Mouse (Mus musculus) ES-E14 (cell line): ENCODE measurements around the gene Kdm4b. TPM values are rescaled to one million over a fixed set of nuclear protein-coding genes. Genes with fewer than 3 reads are reported as not detected.

Experiments used
- DNase-seq: peaks from one replicate; pipeline ENCODE4 v3.0.0-alpha.2; 2013; ENCODE audit warnings: low read depth, low spot score
- H3K27ac ChIP-seq: 2 replicates; pipeline ENCODE4 v1.5.1; 2012; ENCODE audit warnings: low read depth, mild to moderate bottlenecking, low read length, moderate library complexity, mixed read lengths; ENCODE audit not compliant: poor library complexity, insufficient read depth, severe bottlenecking
- H3K36me3 ChIP-seq: 2 replicates; pipeline ENCODE4 v1.6.1; 2012; ENCODE audit warnings: mild to moderate bottlenecking, low read length, moderate library complexity, mixed read lengths; ENCODE audit not compliant: control insufficient read depth, poor library complexity, insufficient read depth, severe bottlenecking
- H3K4me1 ChIP-seq, 2 experiments: fragments of 150-350 bp in 1 of 2; sonication (generic) in 1 of 2; 2 replicates each; pipeline ENCODE4 v1.6.1; 2012; ENCODE audit warnings: low read length in 2 of 2, mild to moderate bottlenecking in 1 of 2, mixed read lengths in 1 of 2; ENCODE audit not compliant: control insufficient read depth in 2 of 2, insufficient read depth in 2 of 2, poor library complexity in 1 of 2
- H3K4me3 ChIP-seq, 2 experiments: fragments of 150-350 bp in 1 of 2; sonication (generic) in 1 of 2; 2 replicates each; pipeline ENCODE4 v1.5.1; 2012; ENCODE audit warnings: low read length in 2 of 2, low read depth in 1 of 2, mild to moderate bottlenecking in 1 of 2, mixed read lengths in 1 of 2; ENCODE audit not compliant: insufficient read depth in 1 of 2, poor library complexity in 1 of 2, severe bottlenecking in 1 of 2
- H3K9ac ChIP-seq: 2 replicates; pipeline ENCODE4 v1.6.1; 2012; ENCODE audit warnings: low read depth, mild to moderate bottlenecking, low read length, mixed read lengths; ENCODE audit not compliant: poor library complexity, insufficient read depth, severe bottlenecking
- H3K9me3 ChIP-seq: fragments of 150-350 bp; sonication (generic); 2 replicates; pipeline ENCODE4 v1.6.1; 2012; ENCODE audit warnings: low read depth, mild to moderate bottlenecking, low read length; ENCODE audit not compliant: control insufficient read depth, insufficient read depth
- CHD2 ChIP-seq: IDR thresholded peaks from 2 replicates; pipeline ENCODE4 v1.6.1; 2014; ENCODE audit warnings: mild to moderate bottlenecking, low read depth, low read length, inconsistent platforms
- HCFC1 ChIP-seq: IDR thresholded peaks from 2 replicates; pipeline ENCODE4 v1.6.1; 2012; ENCODE audit warnings: low read length, inconsistent platforms, borderline replicate concordance; ENCODE audit not compliant: insufficient read depth
- MAFK ChIP-seq: IDR thresholded peaks from 2 replicates; pipeline ENCODE4 v1.6.1; 2014; ENCODE audit warnings: mild to moderate bottlenecking, low read depth, low read length, inconsistent platforms; ENCODE audit not compliant: insufficient read depth
- ZC3H11A ChIP-seq: IDR thresholded peaks from 2 replicates; pipeline ENCODE4 v1.6.1; 2012; ENCODE audit warnings: low read depth, mild to moderate bottlenecking, inconsistent platforms, low read length, borderline replicate concordance
- ZNF384 ChIP-seq: IDR thresholded peaks from 2 replicates; pipeline ENCODE4 v1.6.1; 2012; ENCODE audit warnings: low read depth, low read length, inconsistent platforms
- in situ Hi-C, 2 experiments: fragments of 600-800 bp; cut with MboI; formaldehyde crosslinking; loops; one replicate each; pipeline ENCODE4 v1.15.1; 2025; ENCODE audit warnings: low sequenced_read_pairs in 2 of 2, inconsistent platforms in 1 of 2; ENCODE audit not compliant: unreplicated experiment in 2 of 2
- total RNA-seq: library from RNA; depleted of rRNA; stranded (reverse); fragments of 300-350 nt; gene quantifications from 2 replicates; pipeline ENCODE4 v1.2.3, GENCODE M21; 2012

The Kdm4b gene
- total RNA-seq, 1 experiment: 21.1 TPM

DNA sequence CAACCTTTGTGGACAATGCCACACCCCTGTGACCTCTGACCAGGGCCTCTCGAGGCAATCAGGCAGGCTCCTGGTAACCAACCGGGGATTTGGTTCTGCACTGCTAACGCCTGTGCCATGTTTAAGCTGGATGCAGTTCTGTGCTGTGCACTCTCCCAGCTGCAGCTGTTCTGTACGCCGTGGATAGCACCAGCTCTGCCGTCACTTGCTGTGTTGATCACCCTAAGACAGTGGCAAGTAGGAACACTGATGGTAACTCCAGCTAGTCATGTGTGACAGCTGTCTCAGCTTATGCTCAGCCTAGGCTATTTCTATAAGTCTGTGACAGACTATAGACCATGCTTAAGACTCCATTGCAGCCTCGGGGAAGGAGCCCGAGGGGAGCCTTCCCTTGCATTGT, 57.1 kb downstream of the Kdm4b start:
- in situ Hi-C loops: no loop called here
- H3K36me3 ChIP-seq: peaks cover 19% of the 10 kb centered on the region; the same call in 1 of the 2 replicates
- H3K4me3 ChIP-seq: no peak overlapping the region
- no peak for TF ChIP-seq CHD2
- no peak for TF ChIP-seq ZC3H11A
- no peak for TF ChIP-seq MAFK
- no peak for TF ChIP-seq ZNF384
- no peak for TF ChIP-seq HCFC1
- no peak overlapping the region for H3K9ac ChIP-seq
- no peak overlapping the region for H3K27ac ChIP-seq
- H3K9me3 ChIP-seq: no peaks in the 10 kb centered on the region
- no peak for DNase-seq
- no peaks in the 10 kb centered on the region for H3K4me1 ChIP-seq

DNA sequence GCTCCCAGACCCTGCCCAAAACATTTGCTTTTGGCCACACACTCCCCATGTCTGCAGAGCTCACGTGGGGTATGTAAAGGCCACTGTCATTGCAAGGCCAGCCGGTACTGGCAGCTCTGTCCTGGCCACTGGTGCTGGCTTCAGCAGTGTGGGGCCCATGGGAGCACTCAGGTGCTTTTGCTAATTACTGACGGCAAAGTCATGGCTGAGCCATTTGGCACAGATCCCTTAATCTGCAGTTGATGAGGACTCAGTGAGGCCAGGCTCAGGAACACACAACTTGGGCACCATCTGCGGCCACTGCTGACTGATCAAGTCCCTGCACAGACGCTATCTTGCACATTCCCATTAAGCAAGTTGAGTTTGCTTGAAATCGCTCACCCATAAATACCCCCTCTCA, 59.0 kb downstream of the Kdm4b start:
- Histone ChIP-seq H3K36me3 (peaks cover 30% of the 10 kb centered on the region; the same call in 1 of the 2 replicates), H3K9me3 (no peaks in the 10 kb centered on the region), H3K4me3 (no peak overlapping the region), H3K27ac (no peak overlapping the region), H3K4me1 (no peaks in the 10 kb centered on the region), H3K9ac (no peak overlapping the region)
- DNase-seq: no peak
- TF ChIP-seq HCFC1 (no peak), CHD2 (no peak), MAFK (no peak), ZC3H11A (no peak), ZNF384 (no peak)
- in situ Hi-C loops: no loop called here

DNA sequence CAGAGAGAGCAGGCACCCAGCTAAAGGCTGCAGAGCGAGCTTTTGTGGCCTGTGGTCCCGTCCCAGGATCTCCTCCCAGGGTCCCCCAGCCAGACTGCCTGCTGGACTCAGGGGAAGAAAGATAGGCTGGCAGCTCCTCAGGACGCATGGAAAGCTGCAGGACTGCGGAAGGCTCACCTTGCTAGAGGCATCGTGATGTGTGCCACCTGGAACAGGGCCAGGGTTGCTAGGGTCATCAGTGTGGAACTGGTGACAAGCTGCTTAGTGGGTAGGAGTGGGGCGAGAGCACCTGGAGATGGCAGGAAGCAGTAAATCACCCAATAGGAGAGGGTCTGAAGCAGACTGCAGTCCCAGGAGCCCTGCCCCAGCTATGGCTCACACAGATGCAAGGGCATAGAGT, 61.8 kb downstream of the Kdm4b start:
- H3K4me1 ChIP-seq: no peaks in the 10 kb centered on the region
- no peak for DNase-seq
- H3K4me3 ChIP-seq: no peak overlapping the region
- no peak overlapping the region for H3K27ac ChIP-seq
- H3K36me3 ChIP-seq: peaks cover 27% of the 10 kb centered on the region; the same call in 1 of the 2 replicates
- no peak overlapping the region for H3K9ac ChIP-seq
- in situ Hi-C loops: no loop called here
- H3K9me3 ChIP-seq: no peaks in the 10 kb centered on the region
- TF ChIP-seq MAFK (no peak), HCFC1 (no peak), ZNF384 (no peak)

DNA sequence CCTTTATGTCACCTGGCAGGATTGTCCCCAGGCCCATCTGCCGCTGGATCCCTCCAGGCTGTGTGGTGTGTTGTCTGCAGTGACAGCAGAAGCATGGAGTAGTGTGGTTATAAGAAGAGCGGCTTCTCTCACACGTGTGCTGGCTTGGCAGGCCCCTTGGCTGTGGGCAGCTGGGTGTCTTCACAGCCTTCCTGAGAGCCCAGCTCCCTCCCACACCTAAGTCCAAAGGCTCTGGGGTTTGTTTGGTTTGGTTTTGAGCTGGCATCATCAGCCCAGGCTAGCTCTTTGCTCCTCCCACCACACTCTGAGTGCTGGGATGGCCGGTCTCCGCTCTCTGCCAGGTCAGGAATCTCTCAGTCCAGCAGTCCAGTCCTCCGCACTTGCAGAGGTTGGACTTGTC, 67.4 kb downstream of the Kdm4b start:
- TF ChIP-seq ZNF384 (no peak), MAFK (no peak), ZC3H11A (no peak), HCFC1 (no peak), CHD2 (no peak)
- Histone ChIP-seq H3K9ac (no peak overlapping the region), H3K27ac (no peak overlapping the region), H3K4me3 (no peak overlapping the region), H3K36me3 (peaks cover 27% of the 10 kb centered on the region; the same call in 1 of the 2 replicates), H3K4me1 (no peaks in the 10 kb centered on the region), H3K9me3 (no peaks in the 10 kb centered on the region)
- in situ Hi-C loops: no loop called here
- DNase-seq: no peak

DNA sequence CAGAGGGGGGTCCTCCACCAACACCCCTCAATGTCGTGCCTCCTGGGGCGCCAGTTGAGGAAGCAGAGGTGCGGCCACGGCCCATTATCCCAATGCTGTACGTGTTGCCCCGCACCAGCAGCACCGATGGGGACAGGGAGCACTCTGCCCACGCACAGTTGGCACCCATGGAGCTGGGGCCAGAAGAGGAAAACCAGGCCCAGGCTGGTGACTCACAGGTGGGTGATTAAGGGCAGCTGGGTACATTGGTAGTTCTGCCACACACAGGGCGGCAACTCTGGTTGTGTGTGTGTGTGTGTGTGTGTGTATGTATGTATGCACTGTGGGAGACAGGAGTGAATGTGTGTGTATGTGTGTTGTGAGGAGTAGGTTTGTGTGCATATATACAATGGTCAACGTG, 68.0 kb downstream of the Kdm4b start:
- H3K36me3 ChIP-seq: peaks cover 23% of the 10 kb centered on the region; the same call in 1 of the 2 replicates
- H3K27ac ChIP-seq: no peak overlapping the region
- in situ Hi-C loops: no loop called here
- H3K9me3 ChIP-seq: no peaks in the 10 kb centered on the region
- no peak for TF ChIP-seq ZNF384
- TF ChIP-seq HCFC1: no peak
- TF ChIP-seq ZC3H11A: no peak
- TF ChIP-seq CHD2: no peak
- TF ChIP-seq MAFK: no peak
- H3K4me3 ChIP-seq: no peak overlapping the region
- no peak for DNase-seq
- H3K9ac ChIP-seq: no peak overlapping the region
- H3K4me1 ChIP-seq: no peaks in the 10 kb centered on the region
